In genomic region chr1:73935442-73936080, GRCm38 (mm10) we compare ENCODE assay signal across 13 mouse cellular contexts.
DNase-seq lines count a peak whose midpoint lies in the region; ATAC-seq and TF ChIP-seq lines count a peak whose summit lies in the region.
"Had no signal": no experiment of that assay in that cellular context is flagged by ENCODE, and none has a peak within 500 bp of the region (broad histone marks: within the 10 kb centered on the region; RNA-seq: fewer than 3 reads in every experiment).

No protein-coding gene starts in this region.

- no peak for TF ChIP-seq POLR2A in lung, adult 2 months (IDR thresholded peaks at IDR 0.05; ENCODE audit: borderline replicate concordance, extremely low read depth, low read depth, low read length)

- H3K4me2 ChIP-seq in lung, embryonic 16.5 days (ENCODE audit: low read depth, low read length), result no peak overlapping the region

- ATAC-seq in lung, embryonic 16.5 days (ENCODE audit: low read depth), result peak; percentile 37
- ATAC-seq: hindbrain, embryonic 16.5 days had no signal

- peak overlapping the region; percentile 85 for H3K27ac ChIP-seq in lung, embryonic 16.5 days (ENCODE audit: low read length)

- no peaks in the 10 kb centered on the region for H3K9me3 ChIP-seq in lung, embryonic 16.5 days (ENCODE audit: control insufficient read depth, low read length)
- H3K9me3 ChIP-seq: megakaryocyte, embryonic 14.5 days had no signal

- TF ChIP-seq CTCF in lung, adult 2 months (IDR thresholded peaks at IDR 0.05; ENCODE audit: insufficient read depth, low read length), result no peak

- peak; percentile 57 for DNase-seq in heart, adult 8-10 months (ENCODE audit: low spot score)
- DNase-seq in heart, postnatal 4 days, result no peak
- DNase-seq in lung, adult 2 months, result no peak
- peak; percentile 53 for DNase-seq in induced T-regulatory cell, adult 2 months (ENCODE audit: low read depth)
- peak; percentile 58 for DNase-seq in skeletal muscle tissue, adult 2 months (ENCODE audit: low read depth, low spot score)
- DNase-seq in frontal cortex, postnatal 10 days (ENCODE audit: low spot score in 2 of 2), result no peak
- DNase-seq: layer of hippocampus, postnatal 36 days; retina, postnatal 1 day; thymus, postnatal 36 days had no signal

- no peak overlapping the region for H3K9ac ChIP-seq in lung, embryonic 16.5 days (ENCODE audit: low read length)

- H3K4me1 ChIP-seq in lung, embryonic 16.5 days (replicated peaks; ENCODE audit: control insufficient read depth, insufficient read depth, low read length), result peaks cover 54% of the 10 kb centered on the region
- peaks cover 17% of the 10 kb centered on the region for H3K4me1 ChIP-seq in lung, adult 2 months (ENCODE audit: control insufficient read depth, insufficient read depth, low read length)

- no peak overlapping the region for H3K4me3 ChIP-seq in lung, embryonic 16.5 days (ENCODE audit: low read length)
- no peak overlapping the region for H3K4me3 ChIP-seq in lung, adult 2 months (replicated peaks; ENCODE audit: extremely low read depth, low read depth, low read length)
- H3K4me3 ChIP-seq: megakaryocyte, embryonic 14.5 days; myocyte had no signal

- no peaks in the 10 kb centered on the region for H3K27me3 ChIP-seq in lung, embryonic 16.5 days (ENCODE audit: control insufficient read depth, insufficient read depth, low read depth, low read length)

- H3K36me3 ChIP-seq in lung, embryonic 16.5 days (ENCODE audit: control insufficient read depth, insufficient read depth, low read length), result peaks cover 7% of the 10 kb centered on the region

- WGBS in lung, embryonic 16.5 days, result 50% methylated on average over 4 of the region's 4 CpGs
- whole genome bisulfite sequencing in lung, adult 2 months, result 43% methylated on average over 4 of the region's 4 CpGs

Comparison
In these comparisons a context has a peak if more than half of its experiments do, and no peak if none do; other contexts are left out.
1. DNase-seq: peak in heart, adult 8-10 months (single experiment), induced T-regulatory cell, adult 2 months (single experiment) and skeletal muscle tissue, adult 2 months (single experiment); none in heart, postnatal 4 days (single experiment), lung, adult 2 months (single experiment) and frontal cortex, postnatal 10 days (0 of 2).